Mouse (Mus musculus): Measurements from ENCODE around the gene Dact2.
A peak's percentile ranks its signal among the peaks of the same experiment; 100 is the strongest.

Gene Dact2

GRCm38 (mm10) chr17:14207093-14207561 lies 3.0 kb upstream of the Dact2 start:
- DNase-seq: no peak

- DNase-seq: peak; percentile 77
These were observed 2.0 kb upstream of the Dact2 start for GRCm38 (mm10) chr17:14206062-14206461.

- no peak for DNase-seq
These were observed 1.1 kb upstream of the Dact2 start for GRCm38 (mm10) chr17:14205236-14205635.

GRCm38 (mm10) chr17:14203121-14203941 lies 773 bp downstream of the Dact2 start:
- DNase-seq: peak; percentile 67

GRCm38 (mm10) chr17:14202291-14203030 lies 1.6 kb downstream of the Dact2 start:
- DNase-seq: peak; percentile 39

- peak; percentile 47 for DNase-seq
These were observed 2.8 kb downstream of the Dact2 start for GRCm38 (mm10) chr17:14201281-14201787.

- no peak for DNase-seq
These were observed 3.9 kb downstream of the Dact2 start for GRCm38 (mm10) chr17:14200206-14200605.

GRCm38 (mm10) chr17:14199621-14200020 lies 4.5 kb downstream of the Dact2 start:
- DNase-seq: no peak

GRCm38 (mm10) chr17:14192924-14193323 lies 11.2 kb downstream of the Dact2 start:
- DNase-seq: no peak

- no peak for DNase-seq
These were observed 11.7 kb downstream of the Dact2 start for GRCm38 (mm10) chr17:14192432-14192831.

GRCm38 (mm10) chr17:14188455-14188854 lies 15.6 kb downstream of the Dact2 start:
- no peak for DNase-seq

GRCm38 (mm10) chr17:14187096-14187495 lies 17.0 kb downstream of the Dact2 start:
- no peak for DNase-seq

GRCm38 (mm10) chr17:14186176-14186575 lies 17.9 kb downstream of the Dact2 start:
- no peak for DNase-seq

GRCm38 (mm10) chr17:14184192-14184814 lies 19.8 kb downstream of the Dact2 start:
- DNase-seq: no peak

GRCm38 (mm10) chr17:14183717-14184116 lies 20.4 kb downstream of the Dact2 start:
- DNase-seq: no peak

- DNase-seq: no peak
These were observed 21.2 kb downstream of the Dact2 start for GRCm38 (mm10) chr17:14182860-14183259.

GRCm38 (mm10) chr17:14178911-14179310 lies 25.2 kb downstream of the Dact2 start:
- DNase-seq: no peak

GRCm38 (mm10) chr17:14178475-14178874 lies 25.6 kb downstream of the Dact2 start:
- DNase-seq: no peak

GRCm38 (mm10) chr17:14178049-14178448 lies 26.1 kb downstream of the Dact2 start:
- no peak for DNase-seq

- DNase-seq: no peak
These were observed 27.1 kb downstream of the Dact2 start for GRCm38 (mm10) chr17:14177018-14177417.

GRCm38 (mm10) chr17:14175704-14176103 lies 28.4 kb downstream of the Dact2 start:
- no peak for DNase-seq

GRCm38 (mm10) chr17:14175019-14175418 lies 29.1 kb downstream of the Dact2 start:
- DNase-seq: no peak

- no peak for DNase-seq
These were observed 29.7 kb downstream of the Dact2 start for GRCm38 (mm10) chr17:14174401-14174800.
